Mouse (Mus musculus) hematopoietic stem cell, adult 5-6 weeks (primary cell): ENCODE data around the gene Tigar. TPM values are rescaled to one million over a fixed set of nuclear protein-coding genes. Genes with fewer than 3 reads are reported as not detected.

Experiments
- ATAC-seq, 2 experiments: fragments of 125-278 bp in 1 of 2; replicated peaks in 1 of 2; 2 replicates each; pipeline ENCODE4 v1.8.0; 2016 to 2017; ENCODE audit warnings: inconsistent platforms in 2 of 2, mild to moderate bottlenecking in 2 of 2, moderate number of reproducible peaks in 2 of 2, low read depth in 1 of 2, moderate TSS enrichment in 1 of 2; ENCODE audit not compliant: low FRiP score in 2 of 2, poor library complexity in 2 of 2, severe bottlenecking in 2 of 2, insufficient read depth in 1 of 2, low TSS enrichment in 1 of 2
- total RNA-seq: library from RNA; stranded (forward); fragments of 172-1452, 232-1000 nt; gene quantifications from 2 replicates; pipeline ENCODE4 v1.2.3, GENCODE M21; 2017

The Tigar gene
- total RNA-seq, 1 experiment from 2014 or later: 3.4 TPM

DNA sequence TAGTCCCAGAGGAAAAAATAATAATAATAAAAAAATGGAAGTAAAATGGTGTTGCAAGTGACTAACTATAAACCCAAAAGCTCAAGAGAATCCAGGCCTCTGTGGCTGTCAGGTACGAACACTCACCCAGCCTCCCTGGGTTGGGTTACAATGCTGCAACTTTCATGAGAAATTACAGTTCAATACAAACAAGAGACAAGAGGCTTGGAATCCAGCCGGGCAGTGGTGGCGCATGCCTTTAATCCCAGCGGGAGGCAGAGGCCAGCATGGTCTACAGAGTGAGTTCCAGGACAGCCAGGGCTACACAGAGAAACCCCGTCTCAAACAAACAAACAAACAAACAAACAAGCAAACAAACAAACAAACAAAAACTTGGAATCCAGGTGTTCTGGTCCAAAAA is 2.6 kb downstream of the Tigar start:
- ATAC-seq: no peak

DNA sequence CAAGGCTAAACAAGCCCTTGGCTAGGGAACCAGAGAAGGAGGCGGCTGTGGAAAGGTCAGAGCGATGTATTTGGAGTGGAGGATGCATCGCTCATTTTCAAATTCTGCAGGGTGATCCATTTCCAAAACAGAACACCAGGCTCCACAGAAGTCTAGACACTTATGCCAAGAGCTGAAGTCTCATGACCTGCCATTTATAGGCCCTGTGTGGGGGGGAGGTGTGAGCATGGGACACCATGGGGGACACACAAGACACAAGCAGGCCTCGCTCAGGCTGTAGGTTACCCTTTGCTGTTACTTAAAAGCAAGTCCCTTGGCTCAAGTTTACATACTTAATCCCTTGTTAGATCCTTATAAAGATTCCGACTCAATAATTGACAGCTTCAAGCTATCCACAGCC is 3.2 kb downstream of the Tigar start:
- no peak for ATAC-seq

DNA sequence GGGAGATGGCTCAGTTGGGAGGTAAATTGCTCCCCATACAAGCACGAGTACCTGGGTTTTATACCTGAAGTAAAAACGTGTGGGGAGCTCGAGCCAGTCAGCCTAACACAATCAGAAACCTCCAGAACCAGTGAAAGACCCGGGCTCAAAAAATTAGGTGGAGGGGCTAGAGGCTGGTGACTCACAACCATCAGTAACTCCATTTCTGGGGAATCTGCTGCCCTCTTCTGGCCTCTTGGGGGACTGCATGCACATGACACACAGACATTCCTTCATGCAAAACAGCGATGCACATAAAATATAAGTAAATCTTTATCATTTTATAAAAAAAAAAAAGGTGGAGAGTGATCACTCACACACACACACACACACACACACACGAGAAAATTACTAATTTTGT is 4.2 kb downstream of the Tigar start:
- no peak for ATAC-seq

DNA sequence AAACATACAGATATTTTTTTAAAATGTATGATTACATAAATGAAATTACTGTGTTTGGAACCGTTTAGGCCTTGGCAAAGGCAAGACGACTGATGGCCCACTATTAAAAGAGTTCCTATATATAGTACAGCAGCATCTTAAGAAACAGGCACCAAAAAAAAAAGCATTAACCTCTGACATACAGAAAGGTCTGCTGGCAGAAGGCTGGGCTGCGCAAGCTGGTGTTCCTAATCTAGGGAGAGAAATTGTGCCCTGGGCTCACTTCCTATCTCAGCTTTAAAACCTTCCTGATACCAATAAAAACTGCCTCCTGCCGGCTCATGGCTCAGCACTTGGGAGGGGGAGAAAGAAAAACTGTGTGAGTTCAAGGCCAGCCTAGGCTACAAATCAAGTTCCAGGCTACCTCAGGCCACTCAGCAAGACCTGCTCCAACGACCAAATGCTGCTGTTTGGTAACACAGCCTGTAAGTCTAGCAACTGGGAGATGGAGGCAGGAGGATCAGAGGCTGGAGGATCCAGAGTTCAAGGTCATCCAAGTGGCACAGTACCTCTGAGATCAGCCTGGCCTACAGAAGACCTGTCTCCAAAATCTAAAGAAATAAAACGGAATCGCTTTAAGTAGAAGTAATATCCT is 4.8 kb downstream of the Tigar start:
- no peak for ATAC-seq

DNA sequence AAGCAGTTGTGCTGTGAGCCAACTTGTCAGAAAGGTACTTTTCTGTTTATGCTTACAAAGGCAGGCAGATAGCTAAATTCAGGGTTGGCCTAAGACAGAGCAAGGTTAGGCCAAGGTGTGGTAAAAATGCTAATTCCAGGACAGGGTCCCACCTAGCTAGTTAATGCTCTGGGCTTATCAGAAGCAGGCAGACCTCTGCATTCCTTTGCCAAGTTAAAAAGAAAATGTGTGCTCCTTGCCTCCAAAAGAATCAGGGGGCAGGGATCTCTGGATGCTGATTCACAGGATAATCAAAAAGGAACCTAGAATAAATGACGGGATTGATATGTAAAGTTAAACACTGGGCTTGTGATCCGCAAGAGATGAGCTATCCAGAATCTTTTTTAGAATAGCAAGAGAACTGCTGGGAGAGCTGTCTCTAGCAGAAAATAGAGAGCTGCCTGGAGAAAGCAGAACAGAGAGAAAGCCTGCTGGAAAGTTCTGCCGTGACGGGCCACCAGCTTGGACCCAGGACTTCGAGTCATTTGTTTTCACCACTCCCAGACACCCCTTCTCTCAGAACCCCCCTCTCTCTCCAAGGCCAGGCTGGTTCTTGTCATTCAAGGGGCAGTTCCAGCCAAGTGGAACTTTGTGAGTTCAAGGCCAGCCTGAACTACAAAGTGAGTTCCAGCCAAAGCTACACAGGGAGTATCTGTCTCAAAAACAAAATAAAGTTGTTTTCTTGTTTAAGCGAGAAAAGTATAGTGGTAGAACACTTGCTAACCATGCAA is 5.7 kb downstream of the Tigar start:
- ATAC-seq: no peak

DNA sequence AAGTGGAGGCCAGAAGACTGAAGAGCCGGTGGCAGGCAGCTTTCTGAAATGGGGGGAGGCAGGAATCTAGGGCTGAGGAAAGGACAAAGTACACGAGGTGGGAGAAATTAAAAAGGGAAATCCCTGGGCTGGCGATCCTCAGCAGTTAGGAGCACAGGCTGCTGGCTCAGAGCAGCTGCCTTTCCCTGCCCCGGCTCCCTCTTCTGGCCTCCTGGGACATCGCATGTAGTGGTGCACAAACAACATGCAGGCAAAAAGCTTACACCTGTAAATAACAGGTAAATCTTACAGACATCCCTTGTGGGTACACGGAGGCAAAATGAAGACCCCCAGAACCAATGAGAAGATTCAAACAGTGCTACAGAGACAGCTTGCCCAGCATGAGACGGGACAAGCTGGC is 14.8 kb downstream of the Tigar start:
- ATAC-seq: no peak

DNA sequence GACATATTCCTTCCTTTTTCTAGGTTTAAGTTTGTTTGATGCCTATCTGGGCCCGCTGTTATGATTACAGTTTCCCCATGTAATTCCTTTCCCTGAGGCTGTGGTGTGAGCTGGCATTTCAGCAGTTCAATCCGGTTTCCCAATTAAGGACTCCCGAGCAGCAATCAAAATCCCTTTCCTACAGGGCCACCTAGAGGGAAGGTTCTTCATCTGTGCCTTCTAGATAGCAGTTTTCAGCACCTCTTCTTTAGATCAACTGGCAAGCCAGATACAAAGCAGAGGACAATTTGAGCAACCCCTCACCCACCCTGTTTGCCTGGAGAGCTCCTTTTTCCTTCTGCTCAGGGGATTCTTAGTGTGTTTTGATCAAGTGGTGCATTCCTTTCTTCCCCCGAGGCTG is 22.6 kb downstream of the Tigar start:
- no peak for ATAC-seq

DNA sequence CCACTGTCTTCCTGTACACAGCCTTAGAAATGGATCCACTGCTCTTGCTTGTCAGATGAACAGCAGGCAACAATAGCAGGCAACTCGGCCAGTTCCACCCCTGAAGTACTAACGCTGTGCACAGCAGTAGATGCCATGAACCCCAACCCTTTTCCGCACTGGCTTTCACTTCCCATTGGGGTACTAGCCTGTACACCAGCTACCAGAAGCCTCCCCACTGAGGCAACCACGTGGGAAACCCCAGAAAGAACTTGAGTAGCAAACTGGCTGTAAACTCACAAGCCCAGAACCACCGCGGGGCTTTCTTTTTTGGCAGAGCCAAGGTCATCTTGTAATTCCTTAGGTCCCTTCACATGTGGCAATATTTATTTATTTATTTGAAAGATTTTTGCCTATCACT is 27.5 kb downstream of the Tigar start:
- no peak for ATAC-seq

DNA sequence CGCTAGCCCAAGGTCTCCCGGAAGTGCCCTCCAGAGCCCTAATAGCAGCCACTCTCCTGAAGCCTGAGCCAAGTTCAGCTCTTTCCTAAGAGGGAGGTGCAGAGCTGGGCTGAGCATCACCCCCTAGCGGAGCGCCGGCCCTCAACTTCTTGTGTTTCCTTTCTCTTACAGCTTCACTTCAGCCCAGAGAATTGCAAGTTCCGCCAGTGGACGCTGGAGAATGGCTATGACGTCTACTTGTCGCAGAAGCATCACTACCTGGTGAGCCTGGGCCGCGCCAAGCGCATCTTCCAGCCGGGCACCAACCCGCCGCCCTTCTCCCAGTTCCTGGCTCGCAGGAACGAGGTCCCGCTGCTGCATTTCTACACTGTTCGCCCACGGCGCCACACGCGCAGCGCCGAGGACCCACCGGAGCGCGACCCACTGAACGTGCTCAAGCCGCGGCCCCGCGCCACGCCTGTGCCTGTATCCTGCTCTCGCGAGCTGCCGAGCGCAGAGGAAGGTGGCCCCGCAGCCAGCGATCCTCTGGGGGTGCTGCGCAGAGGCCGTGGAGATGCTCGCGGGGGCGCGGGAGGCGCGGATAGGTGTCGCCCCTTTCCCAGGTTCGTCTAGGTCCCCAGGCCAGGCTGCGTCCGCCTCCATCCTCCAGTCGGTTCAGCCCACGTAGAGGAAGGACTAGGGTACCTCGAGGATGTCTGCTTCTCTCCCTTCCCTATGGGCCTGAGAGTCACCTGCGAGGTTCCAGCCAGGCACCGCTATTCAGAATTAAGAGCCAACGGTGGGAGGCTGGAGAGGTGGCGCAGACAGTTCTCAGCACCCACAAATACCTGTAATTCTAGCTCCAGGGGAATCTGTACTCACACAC is 29.3 kb downstream of the Tigar start:
- ATAC-seq: peak; percentile 80 to 92

DNA sequence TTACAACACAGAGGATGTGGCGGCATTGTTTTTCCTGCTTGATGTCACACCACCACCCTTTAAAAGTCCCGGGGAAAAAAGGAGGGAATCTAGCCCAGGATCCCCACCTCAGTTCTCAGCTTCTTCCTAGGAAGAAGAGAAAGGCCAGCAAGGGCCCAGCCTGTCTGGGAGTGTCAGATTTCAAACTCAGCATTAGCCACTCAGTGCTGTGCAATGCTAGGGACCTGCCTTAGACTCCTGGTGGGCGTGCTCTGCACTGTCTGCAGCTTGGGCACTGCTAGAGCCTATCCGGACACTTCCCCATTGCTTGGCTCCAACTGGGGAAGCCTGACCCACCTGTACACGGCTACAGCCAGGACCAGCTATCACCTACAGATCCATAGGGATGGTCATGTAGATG is 36.5 kb downstream of the Tigar start, which contains the start of gene Fgf23:
Gene Fgf23 (plus strand): TSS at position 86 of the 400 bp plus-strand sequence.
- peak; percentile 44 to 45; a peak in 1 of 4 replicates for ATAC-seq

DNA sequence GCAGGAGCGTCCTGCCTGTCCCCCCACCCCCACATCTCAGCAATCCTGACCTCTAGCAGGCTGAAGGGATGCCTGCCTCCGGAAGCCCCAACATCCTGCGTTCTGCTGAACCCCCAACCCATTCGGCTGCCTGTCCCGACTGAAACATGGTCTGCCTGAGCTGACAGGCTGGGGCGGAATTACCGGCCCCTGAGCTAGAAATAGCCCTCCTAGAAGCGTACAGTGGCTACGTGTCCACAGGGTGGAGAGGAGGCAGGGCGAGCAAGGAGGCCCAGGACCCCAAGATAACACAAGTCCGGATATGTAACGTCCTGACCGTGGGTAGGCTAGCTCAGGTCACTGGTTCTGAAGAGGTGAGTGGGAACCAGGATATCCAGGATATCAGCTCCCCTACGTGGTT is 44.5 kb downstream of the Tigar start:
- ATAC-seq: peak in 1 of 2 experiments; percentile 45; a peak in 1 of 4 replicates

DNA sequence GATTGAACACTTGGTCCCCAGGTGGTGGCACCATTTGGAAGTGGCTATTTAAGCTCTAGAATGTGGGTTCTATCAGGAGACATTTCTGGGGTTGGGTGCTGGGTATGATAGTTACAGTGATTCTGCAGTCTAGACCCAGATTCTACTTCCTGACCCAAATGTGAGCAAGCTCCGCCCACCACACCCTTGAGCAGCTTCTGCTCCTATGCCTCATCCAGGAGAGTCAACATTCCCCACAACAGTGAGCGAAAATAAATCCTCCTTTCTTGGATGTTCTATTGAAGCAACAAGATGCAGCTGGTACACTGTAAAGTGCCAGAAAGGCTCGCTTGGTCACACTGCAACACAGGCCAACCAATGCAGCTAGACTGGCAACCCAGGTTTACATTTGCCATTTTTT is 45.4 kb downstream of the Tigar start:
- no peak for ATAC-seq

DNA sequence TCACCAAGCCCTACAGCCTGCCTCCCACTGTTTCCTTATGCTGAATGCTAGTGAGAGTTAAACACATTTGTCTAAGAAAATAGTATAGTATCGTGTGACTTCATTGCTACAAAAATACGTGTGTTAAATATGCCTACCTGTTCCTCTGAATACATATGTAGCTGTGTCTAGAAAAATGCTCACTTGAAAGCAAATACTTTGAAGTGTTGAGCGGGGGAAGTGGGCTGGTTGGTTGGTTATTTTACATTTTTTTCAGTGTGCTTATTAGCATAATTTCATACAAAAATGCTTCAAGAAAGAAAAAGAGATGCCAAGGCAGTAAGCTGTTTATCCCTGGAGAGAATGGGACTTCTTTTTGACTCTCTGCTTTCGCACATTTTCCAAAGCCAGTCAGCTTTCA is 49.4 kb downstream of the Tigar start:
- no peak for ATAC-seq

DNA sequence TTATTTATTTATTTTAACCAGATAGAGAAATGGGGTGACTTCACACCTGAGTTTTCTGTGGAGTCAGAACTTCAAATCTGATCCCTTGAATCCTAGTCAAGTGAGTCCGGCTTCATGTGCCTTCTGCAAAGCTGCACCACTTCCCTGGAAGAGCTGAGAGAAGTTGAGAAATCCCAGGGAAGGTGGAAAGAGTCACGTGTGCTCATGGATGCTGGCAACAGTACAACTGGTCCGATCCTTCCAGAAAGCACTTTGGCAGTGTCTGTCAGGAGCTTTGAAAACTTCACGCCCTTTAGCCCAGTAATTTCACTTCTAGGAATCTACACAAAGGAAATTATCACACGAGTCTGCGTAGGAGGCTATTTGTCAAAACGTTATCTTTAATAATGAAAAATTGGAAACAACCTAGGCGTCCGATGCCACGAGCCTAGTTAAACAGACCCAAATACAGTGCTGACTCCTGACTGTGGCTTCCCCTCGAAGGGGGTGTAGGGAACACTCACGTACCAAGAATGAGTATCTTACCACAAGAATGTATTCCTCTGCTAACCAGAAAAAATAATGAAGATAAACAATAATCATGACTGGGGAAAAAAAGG is 52.3 kb downstream of the Tigar start:
- ATAC-seq: no peak

DNA sequence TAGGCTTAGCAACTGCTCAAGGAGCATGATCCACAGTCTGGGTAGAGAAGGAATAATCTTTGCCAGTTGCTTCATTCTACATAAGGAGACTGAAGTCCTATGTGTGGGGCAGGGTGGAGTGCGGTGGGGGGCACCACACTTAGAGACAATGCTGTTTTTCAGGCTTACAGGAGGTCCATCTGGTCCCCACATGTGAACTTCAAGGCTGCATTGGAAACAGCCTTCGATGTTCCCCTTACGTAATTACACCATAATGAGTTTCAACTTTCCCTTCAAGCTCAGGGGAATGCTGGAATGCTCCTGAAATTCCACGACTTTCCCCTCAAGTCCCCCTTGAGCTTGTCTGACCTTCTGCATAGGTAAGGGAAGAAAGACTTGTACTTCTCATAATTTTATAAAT is 58.5 kb downstream of the Tigar start:
- no peak for ATAC-seq

DNA sequence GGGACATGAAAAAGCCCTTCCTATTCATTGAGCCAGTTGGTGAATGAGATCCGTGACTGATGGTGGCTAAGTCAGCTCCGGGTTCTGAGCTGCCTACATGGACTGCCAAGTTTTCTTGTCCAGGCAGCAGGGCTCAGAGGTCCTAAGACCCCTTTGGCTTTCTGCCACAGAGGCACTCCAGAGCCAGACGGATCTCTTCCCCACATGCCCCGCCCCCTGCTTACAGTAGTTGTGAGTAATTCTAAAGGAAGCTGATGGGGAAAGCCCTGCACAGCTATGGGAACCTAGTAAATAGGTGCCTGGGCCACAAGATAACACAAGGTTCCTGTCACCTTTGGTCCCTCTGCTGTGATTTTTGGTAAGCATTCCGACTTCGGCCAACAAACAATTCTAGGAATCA is 64.4 kb downstream of the Tigar start:
- ATAC-seq: no peak
